Mouse (Mus musculus) olfactory bulb, adult 2 months (tissue): ENCODE results near the gene Tead2. TPM values are rescaled to one million over a fixed set of nuclear protein-coding genes. Genes with fewer than 3 reads are reported as not detected.

Experiments
- H3K27ac ChIP-seq: fragments of 200-500 bp; 2 replicates; pipeline ENCODE4 v1.5.1; 2012; ENCODE audit warnings: low read depth, low read length; ENCODE audit not compliant: insufficient read depth
- H3K4me1 ChIP-seq: fragments of 200-500 bp; 2 replicates; pipeline ENCODE4 v1.6.1; 2012; ENCODE audit warnings: low read length; ENCODE audit not compliant: control insufficient read depth, insufficient read depth
- H3K4me3 ChIP-seq: fragments of 200-500 bp; 2 replicates; pipeline ENCODE4 v1.5.1; 2012; ENCODE audit warnings: mild to moderate bottlenecking, low read depth, low read length, moderate library complexity; ENCODE audit not compliant: insufficient read depth
- CTCF ChIP-seq: fragments of 200-500 bp; IDR thresholded peaks from 2 replicates; pipeline ENCODE4 v1.5.1; 2012; ENCODE audit warnings: low read depth, mild to moderate bottlenecking, low read length, moderate library complexity; ENCODE audit not compliant: insufficient read depth
- POLR2A ChIP-seq: fragments of 200-500 bp; IDR thresholded peaks from 2 replicates; pipeline ENCODE4 v1.6.1; 2012; ENCODE audit warnings: mild to moderate bottlenecking, low read depth, low read length, moderate library complexity; ENCODE audit not compliant: insufficient read depth
- WGBS: fragments of 180-500 bp; shearing (Covaris S2); methylation state at CpG from one replicate; pipeline ENCODE4 v1.1.7; 2018; 5-methylcytosine and 5-hydroxymethylcytosine counted together
- polyA plus RNA-seq: library from polyadenylated mRNA; stranded (reverse); fragments of >200 nt; gene quantifications from 2 replicates; pipeline ENCODE4 v1.2.4, GENCODE M21; 2012; ENCODE audit warnings: low replicate concordance; ENCODE audit not compliant: missing spikeins, insufficient read depth, insufficient read length

Tead2 gene
- polyA plus RNA-seq, 1 experiment = not detected

DNA sequence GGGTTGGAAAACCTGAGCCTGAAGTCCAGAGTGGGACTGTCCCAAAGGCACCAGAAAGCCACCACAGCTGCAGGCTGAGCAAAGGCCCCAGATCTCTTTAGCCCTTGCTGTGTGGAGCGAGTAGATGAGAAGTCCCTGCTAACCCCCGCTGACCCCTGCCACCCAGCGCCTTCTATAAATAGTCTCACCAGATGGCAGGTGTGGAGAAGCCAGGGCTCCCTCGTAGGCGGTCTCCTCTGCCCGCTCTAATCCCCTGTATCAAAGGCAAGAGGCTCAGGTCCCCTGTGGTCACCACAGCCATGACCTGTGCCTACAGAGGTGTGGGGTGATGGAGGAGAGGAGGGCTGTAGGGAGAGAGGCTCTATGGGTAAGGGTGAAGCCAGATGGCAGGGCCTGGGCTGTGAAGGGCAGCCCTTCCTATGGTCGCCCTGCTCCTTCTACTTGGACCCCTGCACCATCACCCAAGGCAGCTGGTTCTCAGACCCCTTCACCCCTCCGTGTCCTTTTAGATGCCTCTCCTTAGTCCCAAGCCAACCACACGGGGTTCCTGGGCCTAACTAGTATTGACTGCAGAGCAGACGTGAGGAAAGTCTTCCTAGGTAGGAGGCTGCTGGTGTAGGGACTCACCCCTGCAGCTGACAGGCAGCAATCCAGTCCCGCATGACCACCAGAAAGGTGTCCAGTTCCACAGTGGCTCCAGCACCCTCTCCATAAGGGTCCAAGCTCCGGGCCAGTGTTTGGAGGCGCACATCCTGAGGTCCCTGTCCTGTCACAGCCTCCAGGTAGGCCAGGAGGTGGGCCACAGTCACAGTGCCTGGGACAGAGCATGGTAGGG is 20.0 kb upstream of the Tead2 start:
- no peak overlapping the region for H3K27ac ChIP-seq
- WGBS = 79% methylated on average over 13 of the region's 13 CpGs

DNA sequence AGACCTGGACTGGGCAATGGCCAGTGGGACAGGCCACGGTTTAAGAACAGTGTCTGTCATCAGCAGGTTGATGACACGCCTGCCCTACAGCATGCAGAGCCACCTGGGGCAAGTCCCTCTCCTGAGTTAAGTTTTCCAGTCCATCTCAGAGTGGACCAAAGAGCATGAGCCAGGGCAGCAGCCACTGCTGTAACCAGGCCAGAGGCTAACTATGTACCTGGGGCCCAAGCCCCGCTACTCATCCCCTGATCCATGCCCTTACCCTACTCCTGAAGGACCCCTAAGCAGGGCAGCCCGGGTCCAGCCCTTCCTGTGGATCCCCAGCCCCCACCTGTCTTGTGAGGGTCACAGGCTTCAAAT is 19.4 kb upstream of the Tead2 start:
- no peak for TF ChIP-seq CTCF
- TF ChIP-seq POLR2A = no peak
- 95% methylated on average over 4 of the region's 4 CpGs for WGBS
- H3K4me3 ChIP-seq = no peak overlapping the region
- H3K4me1 ChIP-seq = peaks cover 8% of the 10 kb centered on the region; the same call in 1 of the 2 replicates
- no peak overlapping the region for H3K27ac ChIP-seq

More for the DNA sequence above, 20.0 kb upstream of the Tead2 start:
- Histone ChIP-seq H3K4me1 (peaks cover 8% of the 10 kb centered on the region; the same call in 1 of the 2 replicates), H3K4me3 (no peak overlapping the region)
- TF ChIP-seq CTCF (no peak), POLR2A (no peak)

DNA sequence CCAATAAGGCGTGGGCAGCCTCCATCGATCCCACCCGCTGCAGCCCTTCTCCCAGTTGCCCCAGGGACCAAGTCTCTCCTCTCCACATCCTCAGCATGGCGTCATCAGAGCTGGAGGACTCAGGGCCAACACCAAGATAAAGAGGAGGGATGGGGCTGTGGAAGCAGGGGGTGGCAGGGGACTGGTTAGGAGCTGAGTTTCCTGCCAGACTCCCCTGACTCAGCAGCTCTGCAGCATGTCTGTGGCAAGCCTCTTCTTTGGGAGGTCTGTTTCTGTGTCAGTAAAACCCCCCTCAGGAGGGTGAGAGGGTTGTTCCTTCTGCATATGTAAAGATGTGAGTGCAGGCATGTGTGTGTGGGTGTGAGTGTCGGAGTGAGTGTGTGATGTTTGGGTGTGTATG is 18.6 kb upstream of the Tead2 start:
- 73% methylated on average over 5 of the region's 5 CpGs for WGBS
- Histone ChIP-seq H3K4me3 (no peak overlapping the region), H3K4me1 (peaks cover 8% of the 10 kb centered on the region; the same call in 1 of the 2 replicates), H3K27ac (no peak overlapping the region)
- no peak for TF ChIP-seq POLR2A
- no peak for TF ChIP-seq CTCF

DNA sequence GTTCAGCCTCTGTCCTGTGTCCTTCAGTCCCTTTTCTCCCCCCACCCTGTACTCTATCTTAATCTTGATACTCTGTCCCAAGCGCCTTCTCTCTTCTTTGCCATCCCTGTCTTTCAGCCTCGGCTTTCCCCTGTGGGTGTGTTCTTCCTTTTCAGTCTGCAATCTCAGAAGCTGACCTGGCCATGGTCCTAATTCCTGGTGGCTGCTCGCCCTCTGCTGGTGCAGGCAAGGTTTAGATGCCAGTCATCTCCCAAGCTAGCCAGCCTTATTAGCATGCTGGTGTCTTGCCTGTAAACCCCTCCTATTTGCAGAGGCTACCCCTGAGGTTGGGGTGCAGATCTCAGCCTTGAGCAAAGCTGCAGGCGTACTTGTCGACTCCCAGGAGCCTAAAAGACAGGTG is 17.1 kb upstream of the Tead2 start:
- no peak overlapping the region for H3K27ac ChIP-seq
- H3K4me1 ChIP-seq = peaks cover 8% of the 10 kb centered on the region; the same call in 1 of the 2 replicates
- no peak overlapping the region for H3K4me3 ChIP-seq
- TF ChIP-seq CTCF (peak; percentile 51), POLR2A (no peak)
- WGBS = 27% methylated on average over 5 of the region's 5 CpGs

DNA sequence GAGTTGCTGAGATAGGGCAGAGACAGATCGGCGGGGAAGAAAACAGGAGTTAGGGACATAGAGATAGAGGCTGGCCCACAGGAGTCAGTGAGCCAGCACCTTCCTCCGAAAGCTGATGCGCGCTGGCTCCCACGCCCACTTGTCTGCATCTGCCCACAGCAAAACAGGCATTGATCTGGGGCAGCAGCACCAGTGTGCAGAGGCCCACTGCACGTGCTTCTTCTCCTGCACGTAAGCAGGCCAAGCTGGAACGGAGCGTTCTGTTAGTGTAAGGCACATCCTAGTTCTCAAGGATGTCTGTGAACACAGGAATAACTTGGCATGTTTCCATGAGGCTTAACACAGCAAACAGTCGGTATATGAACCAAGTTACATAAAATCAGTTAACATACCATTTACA is 16.6 kb upstream of the Tead2 start:
- WGBS = 72% methylated on average over 11 of the region's 11 CpGs
- H3K4me3 ChIP-seq = no peak overlapping the region
- peaks cover 8% of the 10 kb centered on the region; the same call in 1 of the 2 replicates for H3K4me1 ChIP-seq
- no peak overlapping the region for H3K27ac ChIP-seq
- TF ChIP-seq CTCF = no peak
- no peak for TF ChIP-seq POLR2A

DNA sequence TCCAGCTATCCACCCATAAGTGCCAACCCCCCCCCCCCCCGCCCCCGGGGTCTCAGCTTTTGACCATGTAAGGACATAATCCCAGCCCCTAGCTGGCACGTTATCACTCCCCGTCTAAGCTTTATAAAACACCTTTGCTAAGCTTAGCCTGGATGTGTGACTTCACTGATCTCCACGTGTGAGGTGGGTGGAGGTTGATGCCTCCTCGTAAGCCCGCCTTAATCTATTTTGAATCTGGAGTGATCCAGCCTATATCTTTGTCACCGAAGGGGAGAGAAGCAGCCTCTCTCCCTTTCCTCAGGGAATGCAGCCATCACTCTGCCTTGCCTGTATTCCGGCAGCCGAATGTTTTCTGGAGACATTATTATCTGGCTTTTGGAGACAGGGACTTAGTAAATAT is 12.9 kb upstream of the Tead2 start:
- Histone ChIP-seq H3K27ac (no peak overlapping the region), H3K4me3 (no peak overlapping the region), H3K4me1 (peaks cover 7% of the 10 kb centered on the region; the same call in 1 of the 2 replicates)
- WGBS = 44% methylated on average over 10 of the region's 10 CpGs
- TF ChIP-seq CTCF = no peak
- TF ChIP-seq POLR2A = no peak

DNA sequence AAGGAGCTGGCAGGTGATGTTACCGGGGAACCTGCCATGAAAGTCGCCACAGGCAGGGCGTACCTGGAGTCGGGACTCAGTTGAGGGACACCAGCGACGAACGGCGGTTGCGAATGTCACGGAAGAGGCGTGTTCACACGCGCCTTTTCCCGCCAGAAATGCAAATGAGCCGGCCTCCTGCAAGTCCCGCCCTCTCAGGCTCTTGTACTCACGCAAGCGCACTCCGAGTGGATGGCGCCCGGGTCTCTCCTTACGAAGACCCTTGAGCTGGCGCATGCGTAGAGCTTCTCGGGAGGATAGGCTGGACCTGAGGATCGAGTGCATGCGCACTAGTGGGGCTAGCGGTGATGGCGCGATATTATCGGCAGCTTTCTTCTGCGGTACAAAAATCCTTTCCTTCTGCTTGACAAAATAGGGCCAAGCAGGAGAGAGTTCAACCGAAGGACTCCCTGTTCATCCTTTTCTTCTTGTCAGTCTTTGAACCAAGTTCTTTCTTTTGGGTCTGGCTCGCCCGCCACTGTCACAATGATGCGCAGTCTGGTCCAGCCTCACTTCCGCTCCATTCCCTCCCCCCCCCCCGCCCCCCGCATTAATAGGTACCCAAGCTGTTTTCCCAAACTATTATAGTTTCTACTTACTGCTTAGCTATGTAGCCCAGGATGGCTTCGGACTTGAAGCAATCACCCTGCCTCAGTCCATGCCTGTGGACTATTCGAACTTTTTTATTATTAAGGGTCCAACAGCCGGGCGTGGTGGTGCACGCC is 11.0 kb upstream of the Tead2 start, which contains the start of gene Ccdc155:
Ccdc155 (minus strand) TSS at position 513 of the 764 bp plus-strand sequence.
- 7% methylated on average over 44 of the region's 44 CpGs for WGBS
- peak within 1 kb of the TSS; percentile 46 for H3K4me3 ChIP-seq
- peak; percentile 54; the same call in 1 of the 2 replicates for TF ChIP-seq POLR2A
- TF ChIP-seq CTCF = no peak
- 0 out of 2 replicates have a peak, but pooled peaks cover 4% of the 10 kb centered on the region for H3K4me1 ChIP-seq
- H3K27ac ChIP-seq = no peak within 1 kb of the TSS

DNA sequence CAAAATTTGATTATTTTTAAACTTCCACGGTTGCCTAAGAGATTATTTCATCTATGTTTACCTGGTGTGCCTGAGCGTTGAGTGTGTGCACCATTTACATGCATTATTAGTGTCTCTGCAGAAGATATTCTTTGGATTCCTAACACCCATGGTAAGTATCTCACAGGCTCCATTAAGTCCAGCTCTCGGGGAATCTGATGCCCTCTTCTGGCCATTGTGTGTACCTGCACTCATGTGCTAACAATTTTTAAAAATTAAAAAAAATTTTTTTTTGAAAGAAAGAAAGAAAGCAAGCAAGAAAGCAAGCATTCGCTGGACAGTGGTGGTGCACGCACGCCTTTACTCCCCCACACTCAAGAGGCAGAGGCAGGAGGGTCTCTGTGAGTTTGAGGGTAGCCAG is 7.3 kb upstream of the Tead2 start:
- Histone ChIP-seq H3K4me3 (no peak overlapping the region), H3K4me1 (peaks cover 6% of the 10 kb centered on the region; the same call in 1 of the 2 replicates), H3K27ac (no peak overlapping the region)
- 80% methylated on average over 6 of the region's 6 CpGs for WGBS
- TF ChIP-seq CTCF (no peak), POLR2A (no peak)

DNA sequence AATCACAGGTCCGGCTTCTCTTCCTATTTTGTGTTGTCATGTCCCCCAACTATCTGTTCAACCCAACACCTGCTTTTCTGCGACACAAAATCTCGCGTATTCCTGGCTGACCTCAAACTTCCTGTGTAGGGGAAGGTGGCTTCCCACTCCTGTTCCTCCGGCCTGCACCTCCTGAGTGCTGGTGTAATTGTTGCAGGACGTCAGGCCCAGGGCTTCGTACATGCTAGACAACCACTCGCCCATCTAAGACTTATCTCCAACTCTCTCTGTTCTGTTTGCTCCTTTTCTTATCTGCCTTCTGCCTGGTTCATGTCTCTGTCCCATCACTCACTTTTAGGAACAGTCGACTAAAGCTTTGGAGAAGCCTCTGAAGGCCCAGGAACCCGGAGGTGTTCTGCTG is 4.5 kb upstream of the Tead2 start:
- Histone ChIP-seq H3K27ac (no peak overlapping the region), H3K4me3 (no peak overlapping the region), H3K4me1 (peaks cover 7% of the 10 kb centered on the region; the same call in 1 of the 2 replicates)
- TF ChIP-seq POLR2A (no peak), CTCF (no peak)
- 79% methylated on average over 10 of the region's 10 CpGs for WGBS
